Mouse (Mus musculus): Measurements from ENCODE around the gene Bicdl1. TPM values are rescaled to one million over a fixed set of nuclear protein-coding genes. Genes with fewer than 3 reads are reported as not detected.

The Bicdl1 gene
- 0.33 TPM for polyA plus RNA-seq (2014; fragmentation: Illumina TruSeq; extraction: RNeasy Lipid Tissue Mini Kit (QIAGEN cat#74804); ENCODE audit: low replicate concordance)

GRCm38 (mm10) chr5:115731001-115731731 is at the start of gene Bicdl1:
Gene Bicdl1 (minus strand): TSS chr5:115731621.

GRCm38 (mm10) chr5:115631505-115632357 is 99.7 kb downstream of the Bicdl1 start, which contains the start of gene Rab35:
Gene Rab35 (plus strand): TSS chr5:115631908.

Other genes with a start within 250 kb of the Bicdl1 start
- 6.2 TPM for gene Sirt4, start 246.9 kb downstream of the Bicdl1 start, polyA plus RNA-seq (2014; fragmentation: Illumina TruSeq; extraction: RNeasy Lipid Tissue Mini Kit (QIAGEN cat#74804); ENCODE audit: low replicate concordance)
- 5.3 TPM for gene Pxn, start 224.9 kb downstream of the Bicdl1 start, polyA plus RNA-seq (2014; fragmentation: Illumina TruSeq; extraction: RNeasy Lipid Tissue Mini Kit (QIAGEN cat#74804); ENCODE audit: low replicate concordance)
- gene Rplp0, start 172.2 kb downstream of the Bicdl1 start, polyA plus RNA-seq (2014; fragmentation: Illumina TruSeq; extraction: RNeasy Lipid Tissue Mini Kit (QIAGEN cat#74804); ENCODE audit: low replicate concordance), result 23.6 TPM
- gene Gcn1l1, start 166.4 kb downstream of the Bicdl1 start, polyA plus RNA-seq (2014; fragmentation: Illumina TruSeq; extraction: RNeasy Lipid Tissue Mini Kit (QIAGEN cat#74804); ENCODE audit: low replicate concordance), result 0.74 TPM
- 11.0 TPM for gene Rab35, start 99.7 kb downstream of the Bicdl1 start, polyA plus RNA-seq (2014; fragmentation: Illumina TruSeq; extraction: RNeasy Lipid Tissue Mini Kit (QIAGEN cat#74804); ENCODE audit: low replicate concordance)
- 2.4 TPM for gene Cit, start 113.7 kb upstream of the Bicdl1 start, polyA plus RNA-seq (2014; fragmentation: Illumina TruSeq; extraction: RNeasy Lipid Tissue Mini Kit (QIAGEN cat#74804); ENCODE audit: low replicate concordance)